Mouse (Mus musculus) heart, adult 18-20 months (tissue): ENCODE measurements around the gene Gls. TPM values are rescaled to one million over a fixed set of nuclear protein-coding genes. Genes with fewer than 3 reads are reported as not detected.
A peak's percentile ranks its signal among the peaks of the same experiment; 100 is the strongest.

ENCODE experiments used
- DNase-seq, 2 experiments: peaks; one replicate each; pipeline ENCODE4 v3.0.0; 2021 to 2022; ENCODE audit warnings: mixed read lengths in 1 of 2
- long read RNA-seq, 2 experiments: library from polyadenylated mRNA; stranded (forward); transcript quantifications; one replicate each; pipeline ENCODE4 v2.0.0; 2021
- total RNA-seq, 2 experiments: library from RNA; stranded (reverse); gene quantifications; 2 replicates each; pipeline ENCODE4 v1.2.3; 2021

The Gls gene
- total RNA-seq = 10 to 100 TPM; 86.2 to 98.2 TPM
- long read RNA-seq, experiment 1, full-length matches to known transcripts = 12 of 16 reads
- long read RNA-seq, experiment 1, partial matches to known transcripts = 2 of 16 reads
- long read RNA-seq, experiment 1, other reads (novel, unspliced or antisense) = 2 of 16 reads
- long read RNA-seq, experiment 2, full-length matches to known transcripts = 4 of 7 reads
- long read RNA-seq, experiment 2, partial matches to known transcripts = 1 of 7 reads
- long read RNA-seq, experiment 2, other reads (novel, unspliced or antisense) = 2 of 7 reads

DNA sequence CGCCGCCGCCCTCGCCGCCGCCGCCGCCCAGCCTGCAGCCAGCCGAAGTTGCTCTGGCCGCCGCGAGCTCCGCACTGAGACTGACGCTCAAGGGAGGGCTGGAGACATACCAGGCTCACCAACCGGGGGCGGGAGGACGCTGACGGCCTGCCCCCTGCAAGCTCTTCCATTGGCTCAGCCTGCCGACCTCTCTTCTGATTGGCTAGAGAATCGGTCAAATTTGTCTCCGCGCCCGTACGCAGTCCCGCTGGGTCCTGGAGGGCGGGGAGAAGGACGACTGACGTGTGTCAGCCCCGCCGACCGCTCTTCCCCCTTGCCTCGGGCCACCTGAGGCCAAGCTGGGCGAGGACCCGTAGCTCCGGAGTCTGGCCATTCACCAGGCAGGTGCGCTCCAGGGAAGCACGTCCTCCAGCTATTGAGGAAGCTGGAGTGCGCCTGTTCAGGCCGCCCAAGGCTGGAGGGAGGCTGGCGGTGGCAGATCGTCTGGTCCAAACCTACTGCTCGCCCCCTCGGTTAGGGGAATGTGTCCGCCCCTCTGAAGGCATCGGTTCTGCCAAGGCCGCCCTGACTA, at the start of gene Gls:
Gene Gls, minus strand, starts transcription at position 90 of the 571 bp plus-strand sequence.
- peak; percentile 97 to 99 for DNase-seq

DNA sequence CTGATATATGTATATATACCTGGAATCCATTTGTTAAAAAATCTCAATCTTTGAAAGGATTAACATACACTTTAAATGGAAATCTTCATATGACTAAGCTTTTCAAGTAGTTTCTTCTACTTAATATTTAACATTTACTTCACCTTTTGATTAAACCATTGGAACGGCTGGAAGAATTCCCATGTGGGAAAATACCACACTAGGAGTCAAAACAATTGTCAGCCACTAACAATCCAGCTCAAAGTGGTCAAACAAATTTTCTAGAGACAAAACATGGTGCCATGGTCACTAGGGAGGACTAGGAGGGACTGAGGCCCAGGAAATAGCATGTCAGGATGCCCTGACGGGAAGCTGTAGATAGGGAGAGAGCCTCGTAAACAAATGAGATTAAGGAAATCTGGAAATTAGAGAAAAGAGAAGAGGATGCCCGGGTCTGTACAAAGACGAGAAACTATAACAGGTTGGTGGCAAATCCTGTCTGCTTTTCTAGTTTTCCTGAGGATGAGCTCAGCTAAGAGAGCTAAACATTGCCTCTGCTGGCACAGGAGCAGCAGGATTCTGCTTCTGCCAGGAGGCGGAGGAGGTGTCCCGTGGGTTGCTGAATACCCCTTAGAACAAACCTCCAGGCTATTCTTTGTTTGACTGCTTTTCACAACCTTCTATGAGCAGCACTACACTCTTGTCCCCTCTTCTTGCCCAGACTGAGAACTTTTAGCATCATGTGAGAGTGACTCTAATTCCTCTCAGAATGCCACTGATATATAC, 47.0 kb upstream of the Gls start:
- DNase-seq = no peak

DNA sequence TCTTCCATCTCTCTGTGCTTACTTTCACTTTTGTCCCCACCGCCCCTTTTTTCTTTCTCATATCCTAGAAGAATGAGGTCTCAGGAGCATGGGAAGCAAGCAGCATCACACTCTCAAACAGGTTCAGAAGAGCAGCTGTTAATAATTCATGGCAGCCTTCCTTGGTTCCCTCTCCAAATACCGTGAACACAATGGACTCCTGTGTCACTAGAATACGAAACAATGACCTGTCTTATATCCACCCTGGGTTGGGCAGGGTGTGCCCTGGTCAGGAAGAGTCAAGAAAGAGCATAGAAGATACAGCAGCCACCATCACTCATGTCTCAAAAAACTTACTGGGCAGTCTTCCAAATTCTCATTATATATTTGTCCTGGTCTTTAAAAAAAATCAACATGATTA, 46.3 kb upstream of the Gls start:
- no peak for DNase-seq

DNA sequence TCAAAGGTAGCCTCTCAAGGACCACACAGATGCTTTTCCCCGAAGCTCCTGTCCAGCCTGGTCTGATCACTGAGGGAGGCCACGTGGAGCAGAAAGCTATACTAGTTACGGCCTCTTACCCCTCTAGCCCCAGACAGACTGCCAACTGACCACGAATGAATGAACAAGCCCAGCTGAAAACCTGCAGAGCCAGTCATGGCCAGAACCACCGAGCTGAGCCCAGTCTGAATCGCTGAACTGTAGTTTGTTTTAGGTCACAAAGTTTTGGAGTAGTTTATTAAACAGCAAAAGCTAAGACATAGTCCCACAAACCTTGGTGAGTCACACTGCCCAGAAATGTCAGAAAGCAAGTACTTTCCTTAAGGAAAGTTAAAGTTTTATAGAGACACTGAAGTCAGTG, 45.0 kb upstream of the Gls start:
- DNase-seq = no peak

DNA sequence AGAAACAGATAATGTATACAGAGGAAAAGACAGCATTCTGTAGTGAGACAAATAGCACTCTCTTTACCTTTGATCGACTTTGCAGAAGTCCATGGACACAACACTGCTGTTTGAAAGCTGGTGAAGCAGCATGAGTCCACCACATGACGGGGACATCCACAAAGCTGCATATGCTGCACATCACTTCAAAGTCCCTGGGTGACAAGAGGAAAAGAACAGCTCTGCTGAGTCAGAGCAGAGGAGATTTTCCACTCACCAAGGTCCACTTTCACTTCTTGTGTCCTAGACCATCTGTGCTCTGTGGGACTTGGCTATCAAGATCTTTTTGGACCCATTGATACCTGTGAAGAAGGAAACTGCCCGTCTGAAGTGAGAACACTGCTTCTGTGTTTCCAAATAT, 41.2 kb upstream of the Gls start:
- no peak for DNase-seq

DNA sequence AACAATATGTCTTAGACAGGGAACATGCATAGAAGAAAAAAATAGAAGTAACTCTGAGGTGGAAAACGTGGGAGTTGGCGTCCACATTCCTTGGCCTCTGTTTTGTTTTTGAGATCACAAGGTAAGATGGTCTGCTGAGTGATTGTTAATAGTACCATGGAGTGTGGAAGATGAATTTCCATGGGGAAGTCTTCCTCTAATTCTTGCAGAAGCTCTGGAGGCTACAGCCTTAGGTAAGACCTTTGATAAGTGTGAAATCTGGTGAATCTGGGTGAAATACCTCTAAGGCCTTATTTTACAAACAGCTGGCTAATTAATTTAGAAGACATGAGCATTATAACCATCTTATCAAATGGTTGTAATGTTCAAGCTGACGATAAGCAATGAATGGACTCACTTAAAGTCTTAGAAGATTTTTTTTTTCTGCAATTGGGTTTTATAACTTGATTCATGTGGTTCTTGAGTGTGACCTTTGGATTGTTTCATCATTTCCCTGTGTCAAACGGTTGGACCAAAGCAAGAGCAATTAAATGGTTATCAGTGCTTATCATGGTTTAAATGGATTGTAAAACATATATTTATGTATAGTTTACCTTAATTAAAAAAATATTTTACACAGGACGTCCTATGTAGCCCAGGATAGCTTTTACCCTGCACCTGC, 39.1 kb upstream of the Gls start:
- DNase-seq = no peak

DNA sequence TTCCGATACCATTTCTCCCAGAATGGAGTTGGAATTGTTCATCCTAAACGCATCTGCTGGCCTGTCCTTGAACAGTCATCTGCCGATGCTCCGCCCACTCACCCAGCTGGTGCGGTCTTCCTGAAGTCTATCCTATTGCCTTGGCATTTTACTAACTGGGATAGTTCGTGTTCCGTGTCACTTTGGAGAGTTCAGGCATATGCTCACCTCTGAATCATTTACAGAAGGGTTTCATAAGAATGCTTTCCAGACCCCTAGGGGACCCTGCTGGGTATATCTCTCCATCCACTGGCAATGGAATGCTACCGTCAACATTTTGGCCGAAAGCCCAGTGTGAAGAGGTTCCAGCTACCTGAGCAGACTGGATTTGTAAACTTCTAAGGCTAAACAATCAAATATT, 37.3 kb upstream of the Gls start:
- peak in 1 of 2 experiments; percentile 6 for DNase-seq

DNA sequence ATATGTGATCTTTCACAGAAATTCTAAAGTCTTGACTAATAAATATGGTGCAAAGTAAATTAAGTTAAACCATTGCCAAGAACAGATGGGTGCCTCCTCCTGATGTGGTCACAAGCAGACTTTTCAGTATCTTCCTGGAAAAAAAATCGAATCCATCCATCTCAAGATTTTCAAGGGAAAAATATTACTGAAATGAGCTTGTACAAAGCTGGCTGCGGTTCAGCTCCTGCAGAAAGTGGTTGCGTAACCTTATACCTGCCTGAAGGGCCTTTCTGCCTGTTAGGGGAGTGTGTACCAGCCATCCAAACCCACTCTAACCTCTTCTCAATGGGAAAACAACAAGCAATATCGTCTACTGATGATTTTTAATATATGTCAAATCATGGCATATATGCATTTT, 36.6 kb upstream of the Gls start:
- DNase-seq = no peak

DNA sequence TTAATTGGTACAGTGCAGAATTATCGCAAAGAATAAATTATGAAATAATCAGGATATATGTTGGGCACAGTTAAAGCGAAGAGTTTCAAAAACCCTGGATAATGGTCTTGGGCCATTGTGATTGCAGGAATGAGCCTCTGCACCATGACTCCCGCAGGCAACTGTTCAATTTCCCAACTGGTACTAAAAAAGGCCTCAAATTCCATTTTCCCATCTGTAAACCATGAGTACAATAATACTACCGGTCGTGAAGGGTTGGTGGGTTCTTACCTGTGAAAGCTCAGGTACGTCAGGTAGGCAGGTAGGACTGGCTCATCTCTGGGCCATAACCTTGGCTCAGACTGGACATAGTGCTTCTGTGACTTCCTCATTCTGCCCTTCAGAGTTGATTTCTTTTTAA, 35.0 kb upstream of the Gls start:
- DNase-seq = no peak

DNA sequence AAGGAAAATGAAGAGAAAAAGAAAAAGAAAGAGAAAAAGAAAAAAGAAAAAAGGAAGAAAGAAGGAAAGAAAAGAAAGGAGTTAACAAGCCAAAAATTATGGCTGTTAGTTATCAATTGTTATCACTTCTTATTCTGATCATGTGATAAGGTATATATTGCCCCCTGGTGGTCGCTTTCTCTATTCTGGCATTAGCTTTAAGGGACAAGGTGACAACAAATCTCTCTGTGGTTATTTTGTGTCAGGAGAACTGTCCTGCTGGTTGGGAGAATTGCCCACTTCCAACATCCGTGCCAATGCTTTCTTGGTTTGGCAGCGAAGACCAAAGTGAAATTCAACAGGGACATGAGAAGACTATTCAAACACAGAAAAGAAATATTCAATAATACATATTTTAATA, 34.6 kb upstream of the Gls start:
- DNase-seq = peak; percentile 50 to 74

DNA sequence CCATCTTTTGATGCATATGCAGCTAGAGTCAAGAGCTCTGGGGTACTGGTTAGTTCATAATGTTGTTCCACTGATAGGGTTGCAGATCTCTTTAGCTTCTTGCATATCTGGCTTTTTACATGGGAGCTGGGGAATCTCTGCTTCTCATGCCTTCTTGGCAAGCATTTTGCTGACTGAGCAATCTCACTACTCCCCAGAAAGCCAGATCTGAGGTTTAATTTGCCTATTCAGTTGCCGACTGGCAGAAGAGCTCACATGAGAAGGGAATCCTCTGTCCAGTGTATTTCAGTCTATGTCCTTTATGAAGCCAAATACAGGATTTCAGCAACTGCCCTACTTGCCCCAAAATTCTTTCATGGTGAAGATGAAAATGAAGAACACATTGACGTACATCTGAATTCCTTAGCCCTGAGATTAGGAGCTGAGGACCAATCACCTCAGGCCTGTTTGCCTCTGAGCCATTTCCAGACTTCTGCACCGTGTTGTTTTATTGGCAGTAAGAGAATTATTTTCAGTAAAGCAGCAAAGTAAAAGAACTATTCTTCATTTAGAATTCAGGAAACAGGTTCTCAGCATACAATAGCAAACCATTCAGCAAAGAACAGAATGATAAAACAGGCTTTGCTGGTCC, 33.0 kb upstream of the Gls start:
- DNase-seq = peak in 1 of 2 experiments; percentile 4

DNA sequence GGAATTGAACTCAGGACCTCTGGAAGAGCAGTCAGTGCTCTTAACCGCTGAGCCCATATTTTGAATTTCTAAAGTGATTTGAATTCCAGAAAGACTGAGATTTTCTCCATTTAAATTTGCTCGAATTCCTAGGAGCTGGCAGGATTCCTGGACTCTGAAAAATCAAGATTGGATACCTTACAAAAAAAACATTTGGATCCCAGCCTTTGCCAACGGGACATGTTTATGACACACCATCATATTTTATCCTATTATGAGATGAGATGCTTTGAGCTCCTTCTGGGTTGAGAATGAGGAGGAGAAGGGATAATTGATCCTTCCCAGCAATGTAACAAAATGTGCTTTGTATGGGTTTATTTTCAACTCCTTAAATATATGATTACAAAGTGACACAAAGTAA, 31.3 kb upstream of the Gls start:
- peak in 1 of 2 experiments; percentile 6 for DNase-seq

DNA sequence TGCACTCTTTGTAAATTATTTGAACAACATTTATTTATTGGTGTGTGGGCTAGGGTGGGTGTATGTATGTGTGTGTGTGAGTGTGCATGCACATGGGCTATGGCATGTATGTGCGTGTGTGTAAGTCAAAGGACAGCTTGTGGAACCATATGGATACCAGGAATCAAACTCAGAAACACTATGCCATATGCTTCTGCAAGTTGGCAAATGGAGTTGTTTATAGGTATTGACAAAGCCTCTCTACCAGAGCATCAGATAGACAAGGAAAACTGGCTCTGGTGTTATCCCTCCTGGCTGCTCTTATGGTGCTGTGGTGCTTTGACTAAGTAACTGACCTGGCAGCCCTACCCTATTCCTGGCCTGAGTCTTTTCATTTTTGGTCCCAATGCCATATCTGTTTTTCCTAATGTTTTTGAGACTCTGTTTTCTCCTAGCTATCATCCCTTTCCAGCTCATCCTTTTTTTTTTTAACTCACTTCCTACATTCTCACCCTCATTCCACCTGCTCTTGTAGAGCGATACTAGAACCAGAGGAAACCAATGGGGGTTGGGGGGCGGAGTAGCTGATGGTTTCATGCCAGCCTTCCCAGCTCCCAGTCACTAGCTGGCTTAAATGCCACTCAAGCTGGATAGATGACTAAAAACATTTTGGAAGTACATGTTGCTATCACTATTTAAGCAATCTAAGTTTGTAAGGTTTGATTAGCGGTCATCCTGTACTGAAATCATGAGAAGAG, 27.5 kb upstream of the Gls start:
- no peak for DNase-seq

DNA sequence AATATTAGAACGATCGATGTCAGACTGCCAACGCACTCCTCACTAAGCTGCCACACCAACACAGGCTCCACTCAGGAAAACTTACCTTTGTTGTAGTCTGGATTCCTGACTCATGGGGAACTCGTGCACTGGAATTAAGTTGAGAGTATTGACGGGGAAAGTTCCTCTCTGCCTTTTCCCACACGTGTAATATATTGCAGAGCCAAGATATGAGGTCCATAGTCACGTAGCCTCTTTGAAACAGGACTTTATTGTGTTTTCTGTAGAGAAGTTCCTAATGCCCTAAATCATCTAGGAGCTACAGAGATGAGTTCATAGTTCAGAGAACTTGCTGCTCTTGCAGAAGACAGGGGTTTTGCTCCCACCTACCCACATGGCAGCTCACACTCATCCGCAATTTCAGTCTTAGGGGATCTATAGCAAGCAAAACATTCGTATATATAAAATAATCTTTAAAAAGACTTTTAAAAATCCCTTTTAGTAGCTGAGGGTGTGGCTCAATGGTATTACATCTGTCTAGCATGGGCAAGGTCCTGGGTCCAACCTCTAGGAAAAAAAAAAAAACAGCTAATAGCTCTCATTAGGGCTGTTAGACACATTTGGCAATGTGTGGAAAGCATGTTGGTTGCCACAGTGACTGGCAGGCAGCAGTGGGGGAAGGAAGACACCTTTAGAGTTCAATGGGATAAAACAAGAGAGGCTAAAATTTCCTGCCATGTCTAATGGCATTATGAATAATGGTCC, 25.1 kb upstream of the Gls start:
- no peak for DNase-seq

DNA sequence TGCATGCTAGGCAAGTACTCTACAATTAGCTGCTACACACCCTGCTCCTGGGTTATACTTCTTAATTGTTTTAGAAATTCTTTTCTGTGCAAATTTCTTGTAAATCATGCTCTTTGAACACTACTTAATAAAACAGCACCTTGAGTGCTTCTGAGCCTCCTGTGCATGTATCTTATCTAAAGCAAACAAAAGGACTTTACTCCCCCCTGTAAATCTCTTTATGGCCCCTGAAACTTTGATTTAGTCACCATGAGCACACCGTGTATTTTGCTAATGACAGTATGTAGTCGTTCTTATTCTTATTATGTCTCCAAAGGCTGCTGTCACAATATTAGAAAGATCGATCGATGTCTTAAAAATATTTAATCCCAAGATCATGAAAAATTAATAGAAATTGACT, 23.9 kb upstream of the Gls start:
- DNase-seq = no peak

DNA sequence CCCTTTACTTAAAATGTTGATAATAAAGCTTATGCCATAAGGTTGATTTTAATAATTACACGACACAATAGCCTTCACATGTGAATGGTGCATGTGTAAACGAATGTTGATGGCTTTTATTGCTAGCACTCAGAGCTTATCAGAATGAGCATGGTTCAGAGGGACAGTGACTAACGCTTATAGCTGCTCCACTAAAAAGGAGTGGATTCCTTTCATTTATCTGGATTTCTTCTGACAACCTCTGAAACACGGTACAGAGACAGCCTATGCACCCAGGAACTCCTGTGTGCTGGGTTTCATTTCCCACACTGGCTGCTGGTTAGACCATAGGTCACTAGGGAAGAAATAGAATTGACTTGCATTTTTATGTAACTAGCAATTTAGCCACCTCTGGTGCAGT, 23.2 kb upstream of the Gls start:
- no peak for DNase-seq

DNA sequence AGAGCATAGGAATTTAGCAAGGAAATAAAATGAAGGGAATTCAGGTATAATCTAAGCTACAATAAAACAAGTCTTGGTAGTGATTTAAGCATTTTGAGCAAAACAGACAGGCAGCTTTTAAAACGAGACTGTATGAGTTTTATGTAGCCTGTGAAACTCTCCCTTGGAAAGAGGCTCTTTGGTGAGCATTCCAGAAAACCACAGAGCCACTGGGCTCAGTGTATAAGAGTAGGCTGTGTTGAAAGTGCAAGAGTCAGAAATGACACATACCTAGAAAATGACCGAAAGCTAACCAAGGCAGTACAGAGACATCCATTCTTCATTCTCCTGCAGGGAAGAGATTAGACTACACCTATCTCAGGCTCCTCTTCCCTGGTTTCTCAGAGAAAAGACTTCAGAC, 21.4 kb upstream of the Gls start:
- DNase-seq = no peak

DNA sequence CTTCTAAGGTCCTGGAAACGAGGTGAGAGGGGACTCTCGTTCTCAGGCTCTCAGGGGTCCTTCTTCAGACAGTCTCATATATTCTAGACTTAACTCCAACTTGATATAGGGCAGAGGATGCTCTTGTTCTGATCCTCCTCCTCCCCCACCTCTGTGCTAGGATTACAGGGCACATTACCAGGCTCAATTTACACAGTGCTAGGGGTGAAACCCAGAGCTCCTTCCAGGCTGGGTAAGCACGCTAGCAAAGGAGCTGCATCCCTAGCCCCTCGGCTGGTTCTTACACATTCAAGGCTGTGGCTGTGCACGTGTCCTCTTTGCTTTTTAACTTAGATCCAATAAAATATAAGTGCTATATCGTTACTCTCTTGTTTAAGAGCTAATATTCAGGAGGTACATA, 20.4 kb upstream of the Gls start:
- no peak for DNase-seq

DNA sequence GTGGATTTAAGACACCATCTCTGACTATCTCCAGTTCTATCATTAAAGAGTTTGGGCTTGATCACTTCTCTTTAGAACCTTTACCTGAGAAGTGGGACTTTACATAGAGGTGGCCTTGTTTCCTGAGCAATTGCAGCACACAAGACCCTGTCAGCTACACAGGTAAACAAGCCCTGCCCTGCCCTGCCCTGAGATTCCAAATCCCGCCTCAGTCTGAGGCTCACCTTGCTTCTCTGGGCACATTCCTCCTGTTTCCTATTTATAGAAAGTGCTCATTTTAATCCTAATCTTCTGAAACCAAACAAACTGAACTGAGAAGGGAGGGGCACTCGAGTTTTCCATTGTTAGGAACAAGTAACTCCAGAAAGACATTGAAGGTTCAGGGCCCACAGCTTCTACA, 19.4 kb upstream of the Gls start:
- no peak for DNase-seq

DNA sequence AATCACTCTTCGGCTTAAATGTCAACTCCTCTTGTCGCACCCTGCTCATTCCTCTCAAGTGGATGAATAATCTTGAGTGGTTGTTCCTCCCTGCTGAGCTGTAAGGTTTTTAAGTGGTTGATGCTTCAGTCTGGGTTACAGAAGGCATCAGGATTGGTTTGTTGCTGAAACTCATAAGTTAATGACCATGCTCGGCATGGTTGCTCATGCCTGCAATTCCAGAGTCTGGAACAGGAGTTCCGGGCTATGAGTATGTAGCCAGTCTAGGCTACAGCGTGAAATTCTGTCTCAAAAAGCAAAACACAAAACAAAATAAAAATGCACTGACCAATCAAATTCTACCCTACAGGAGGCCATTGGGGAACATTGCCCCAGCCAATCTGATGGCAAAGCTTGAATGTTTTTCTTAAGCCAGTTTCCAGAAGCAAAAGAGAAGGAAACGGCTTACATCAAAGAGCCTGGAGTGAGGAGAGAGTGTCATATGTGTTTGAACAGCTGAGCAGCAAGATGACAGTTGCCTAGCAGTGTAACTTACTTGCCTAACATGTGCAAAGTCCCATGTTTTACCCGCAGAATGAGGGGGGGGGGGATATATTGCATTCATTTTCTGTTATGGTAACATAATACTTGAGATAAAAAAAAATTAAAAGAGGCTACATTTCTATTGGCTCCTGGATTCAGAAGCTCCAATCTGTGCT, 18.2 kb upstream of the Gls start:
- no peak for DNase-seq
